Mouse (Mus musculus) ES-E14 (cell line): Measurements from ENCODE around the gene Arhgap24.
"Not testable (repeated sequence)": the region's sequence is repeated elsewhere in the genome, so short reads cannot be mapped to it uniquely, and the experiment has no call there.

Experiments
- CHD2 ChIP-seq: IDR thresholded peaks from 2 replicates; pipeline ENCODE4 v1.6.1; 2014; ENCODE audit warnings: mild to moderate bottlenecking, low read depth, low read length, inconsistent platforms
- HCFC1 ChIP-seq: IDR thresholded peaks from 2 replicates; pipeline ENCODE4 v1.6.1; 2012; ENCODE audit warnings: low read length, inconsistent platforms, borderline replicate concordance; ENCODE audit not compliant: insufficient read depth
- MAFK ChIP-seq: IDR thresholded peaks from 2 replicates; pipeline ENCODE4 v1.6.1; 2014; ENCODE audit warnings: mild to moderate bottlenecking, low read depth, low read length, inconsistent platforms; ENCODE audit not compliant: insufficient read depth
- ZC3H11A ChIP-seq: IDR thresholded peaks from 2 replicates; pipeline ENCODE4 v1.6.1; 2012; ENCODE audit warnings: low read depth, mild to moderate bottlenecking, inconsistent platforms, low read length, borderline replicate concordance
- ZNF384 ChIP-seq: IDR thresholded peaks from 2 replicates; pipeline ENCODE4 v1.6.1; 2012; ENCODE audit warnings: low read depth, low read length, inconsistent platforms

GRCm38 (mm10) chr5:102872996-102873395 is 391.8 kb downstream of the Arhgap24 start:
- TF ChIP-seq MAFK, CHD2, ZNF384, ZC3H11A, HCFC1: not testable (repeated sequence)
